Mouse (Mus musculus): ENCODE measurements around the gene Dusp15. TPM values are rescaled to one million over a fixed set of nuclear protein-coding genes. Genes with fewer than 3 reads are reported as not detected.

Gene Dusp15
- total RNA-seq, 1 experiment, result 0.31 TPM

GRCm38 (mm10) chr2:152944013-152944412, 7.5 kb downstream of the Dusp15 start:
- no peak for DNase-seq (ENCODE audit: low read depth, low spot score)
- H3K36me3 ChIP-seq (ENCODE audit: control insufficient read depth, insufficient read depth, low read length, poor library complexity, severe bottlenecking), result no peaks in the 10 kb centered on the region
- in situ Hi-C loops (cut with MboI; ENCODE audit: low sequenced_read_pairs in 2 of 2, unreplicated experiment in 2 of 2), result no loop called here

DNA sequence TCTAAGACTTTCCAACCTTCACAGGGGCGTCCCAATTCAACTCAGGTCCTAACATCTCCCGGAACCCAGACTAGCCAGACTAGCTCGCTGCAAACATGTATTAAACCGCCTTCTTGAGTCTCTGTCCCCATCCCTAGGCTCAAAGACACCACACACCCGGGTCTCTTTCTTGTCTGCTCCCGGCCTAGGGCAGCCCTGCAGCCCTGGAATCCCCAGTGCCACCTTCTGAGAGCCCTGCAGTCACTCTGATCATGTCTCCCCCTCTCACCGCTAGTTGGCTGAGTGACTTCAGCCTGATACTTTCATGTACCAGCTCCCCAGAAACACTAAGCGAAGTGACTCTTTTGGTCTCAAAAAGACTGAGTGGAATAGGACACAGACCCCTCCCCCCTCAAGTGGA, 7.9 kb downstream of the Dusp15 start:
- H3K27ac ChIP-seq (ENCODE audit: insufficient read depth, low read depth, low read length, poor library complexity, severe bottlenecking), result no peak overlapping the region
- no peak for DNase-seq (ENCODE audit: low read depth, low spot score)
- no peaks in the 10 kb centered on the region for H3K36me3 ChIP-seq (ENCODE audit: control insufficient read depth, insufficient read depth, low read length, poor library complexity, severe bottlenecking)
- H3K9me3 ChIP-seq (ENCODE audit: control insufficient read depth, insufficient read depth, low read depth, low read length), result no peaks in the 10 kb centered on the region
- in situ Hi-C loops (cut with MboI; ENCODE audit: low sequenced_read_pairs in 2 of 2, unreplicated experiment in 2 of 2), result no loop called here
- peak overlapping the region; percentile 44 to 57; a peak in 2 of 4 replicates for H3K4me3 ChIP-seq (ENCODE audit: insufficient read depth in 1 of 2, low read depth in 1 of 2, low read length in 2 of 2, poor library complexity in 1 of 2, severe bottlenecking in 1 of 2)
- no peaks in the 10 kb centered on the region for H3K4me1 ChIP-seq (ENCODE audit: control insufficient read depth in 2 of 2, insufficient read depth in 2 of 2, low read length in 2 of 2, poor library complexity in 1 of 2)
- H3K9ac ChIP-seq (ENCODE audit: insufficient read depth, low read depth, low read length, poor library complexity, severe bottlenecking), result no peak overlapping the region
- no peak for TF ChIP-seq ZNF384 (IDR thresholded peaks at IDR 0.05; ENCODE audit: low read depth, low read length)
- TF ChIP-seq ZC3H11A (IDR thresholded peaks at IDR 0.05; ENCODE audit: borderline replicate concordance, low read depth, low read length), result no peak
- no peak for TF ChIP-seq MAFK (IDR thresholded peaks at IDR 0.05; ENCODE audit: insufficient read depth, low read depth, low read length)
- TF ChIP-seq HCFC1 (IDR thresholded peaks at IDR 0.05; ENCODE audit: borderline replicate concordance, insufficient read depth, low read length), result no peak
- TF ChIP-seq CHD2 (IDR thresholded peaks at IDR 0.05; ENCODE audit: low read depth, low read length), result no peak

More at GRCm38 (mm10) chr2:152944013-152944412, 7.5 kb downstream of the Dusp15 start:
- H3K9ac ChIP-seq (ENCODE audit: insufficient read depth, low read depth, low read length, poor library complexity, severe bottlenecking), result no peak overlapping the region
- H3K4me3 ChIP-seq (ENCODE audit: insufficient read depth in 1 of 2, low read depth in 1 of 2, low read length in 2 of 2, poor library complexity in 1 of 2, severe bottlenecking in 1 of 2), result no peak overlapping the region
- H3K9me3 ChIP-seq (ENCODE audit: control insufficient read depth, insufficient read depth, low read depth, low read length), result no peaks in the 10 kb centered on the region
- H3K27ac ChIP-seq (ENCODE audit: insufficient read depth, low read depth, low read length, poor library complexity, severe bottlenecking), result no peak overlapping the region
- H3K4me1 ChIP-seq (ENCODE audit: control insufficient read depth in 2 of 2, insufficient read depth in 2 of 2, low read length in 2 of 2, poor library complexity in 1 of 2), result no peaks in the 10 kb centered on the region
- no peak for TF ChIP-seq ZC3H11A (IDR thresholded peaks at IDR 0.05; ENCODE audit: borderline replicate concordance, low read depth, low read length)
- no peak for TF ChIP-seq ZNF384 (IDR thresholded peaks at IDR 0.05; ENCODE audit: low read depth, low read length)
- no peak for TF ChIP-seq HCFC1 (IDR thresholded peaks at IDR 0.05; ENCODE audit: borderline replicate concordance, insufficient read depth, low read length)
- TF ChIP-seq CHD2 (IDR thresholded peaks at IDR 0.05; ENCODE audit: low read depth, low read length), result no peak
- TF ChIP-seq MAFK (IDR thresholded peaks at IDR 0.05; ENCODE audit: insufficient read depth, low read depth, low read length), result no peak

DNA sequence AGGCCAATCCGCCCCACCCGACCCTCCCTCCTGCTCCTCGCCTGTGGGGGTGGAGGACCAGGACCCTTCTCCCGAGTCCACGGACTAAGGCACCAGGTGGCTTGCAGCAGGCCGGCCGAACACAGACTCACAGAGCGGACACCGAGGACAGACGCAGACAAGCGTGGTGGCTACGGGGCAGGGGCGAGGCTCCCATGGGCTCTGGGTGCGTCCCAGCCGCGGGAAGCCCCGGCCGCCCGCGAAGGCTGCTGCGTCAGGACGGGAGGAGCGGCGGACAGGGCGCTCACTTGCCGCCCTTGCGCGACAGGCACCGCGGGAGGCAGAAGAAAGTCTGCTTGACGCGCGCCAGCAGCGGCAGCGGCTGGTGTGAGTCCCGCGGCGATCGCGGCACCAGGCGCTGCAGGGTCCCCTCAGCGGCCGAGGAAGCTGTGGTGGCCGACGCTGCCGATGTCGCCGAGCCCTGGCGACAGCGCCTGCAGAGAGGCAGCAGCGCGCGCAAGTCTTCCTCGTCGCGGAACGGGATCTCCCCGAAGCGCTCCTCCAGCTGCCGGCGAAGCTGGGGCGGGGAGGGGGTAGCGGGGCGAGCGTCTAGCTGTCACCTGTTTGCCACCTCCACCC, 8.5 kb downstream of the Dusp15 start:
- no peak overlapping the region for H3K27ac ChIP-seq (ENCODE audit: insufficient read depth, low read depth, low read length, poor library complexity, severe bottlenecking)
- in situ Hi-C loops (cut with MboI; ENCODE audit: low sequenced_read_pairs in 2 of 2, unreplicated experiment in 2 of 2), result no loop called here
- 0 out of 2 replicates have a peak overlapping the region, but pooled peaks have one; percentile 22 for H3K9ac ChIP-seq (ENCODE audit: insufficient read depth, low read depth, low read length, poor library complexity, severe bottlenecking)
- H3K36me3 ChIP-seq (ENCODE audit: control insufficient read depth, insufficient read depth, low read length, poor library complexity, severe bottlenecking), result no peaks in the 10 kb centered on the region
- H3K4me1 ChIP-seq (ENCODE audit: control insufficient read depth in 2 of 2, insufficient read depth in 2 of 2, low read length in 2 of 2, poor library complexity in 1 of 2), result no peaks in the 10 kb centered on the region
- H3K9me3 ChIP-seq (ENCODE audit: control insufficient read depth, insufficient read depth, low read depth, low read length), result no peaks in the 10 kb centered on the region
- TF ChIP-seq HCFC1 (IDR thresholded peaks at IDR 0.05; ENCODE audit: borderline replicate concordance, insufficient read depth, low read length) (no peak), ZNF384 (IDR thresholded peaks at IDR 0.05; ENCODE audit: low read depth, low read length) (no peak), CHD2 (IDR thresholded peaks at IDR 0.05; ENCODE audit: low read depth, low read length) (no peak), ZC3H11A (IDR thresholded peaks at IDR 0.05; ENCODE audit: borderline replicate concordance, low read depth, low read length) (no peak), MAFK (IDR thresholded peaks at IDR 0.05; ENCODE audit: insufficient read depth, low read depth, low read length) (no peak)
- peak overlapping the region; percentile 44 to 57; a peak in 3 of 4 replicates for H3K4me3 ChIP-seq (ENCODE audit: insufficient read depth in 1 of 2, low read depth in 1 of 2, low read length in 2 of 2, poor library complexity in 1 of 2, severe bottlenecking in 1 of 2)
- DNase-seq (ENCODE audit: low read depth, low spot score), result no peak

DNA sequence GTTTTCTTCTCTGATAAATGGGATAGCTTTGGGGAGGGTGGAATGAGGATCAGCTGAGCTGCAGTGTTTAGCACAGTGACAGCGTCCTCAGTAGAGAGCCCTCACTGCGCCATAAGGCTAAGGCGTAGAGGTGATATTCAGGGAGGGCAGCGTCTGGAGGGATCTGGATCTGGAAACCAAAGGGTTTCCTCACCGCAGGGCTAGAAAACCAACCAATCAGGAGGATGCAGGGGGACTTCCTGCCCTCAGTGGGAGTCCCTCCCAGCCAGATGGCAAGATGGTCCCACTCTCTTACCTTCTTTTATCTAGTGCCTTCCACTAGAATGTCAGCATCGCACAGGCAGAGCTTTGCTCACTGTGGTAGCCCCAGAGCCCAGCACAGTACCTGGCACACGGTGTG, 9.7 kb downstream of the Dusp15 start:
- H3K4me3 ChIP-seq (ENCODE audit: insufficient read depth in 1 of 2, low read depth in 1 of 2, low read length in 2 of 2, poor library complexity in 1 of 2, severe bottlenecking in 1 of 2), result no peak overlapping the region
- H3K9me3 ChIP-seq (ENCODE audit: control insufficient read depth, insufficient read depth, low read depth, low read length), result no peaks in the 10 kb centered on the region
- H3K4me1 ChIP-seq (ENCODE audit: control insufficient read depth in 2 of 2, insufficient read depth in 2 of 2, low read length in 2 of 2, poor library complexity in 1 of 2), result no peaks in the 10 kb centered on the region
- no peak for TF ChIP-seq ZC3H11A (IDR thresholded peaks at IDR 0.05; ENCODE audit: borderline replicate concordance, low read depth, low read length)
- no peak for TF ChIP-seq CHD2 (IDR thresholded peaks at IDR 0.05; ENCODE audit: low read depth, low read length)
- TF ChIP-seq HCFC1 (IDR thresholded peaks at IDR 0.05; ENCODE audit: borderline replicate concordance, insufficient read depth, low read length), result no peak
- H3K9ac ChIP-seq (ENCODE audit: insufficient read depth, low read depth, low read length, poor library complexity, severe bottlenecking), result no peak overlapping the region
- in situ Hi-C loops (cut with MboI; ENCODE audit: low sequenced_read_pairs in 2 of 2, unreplicated experiment in 2 of 2), result no loop called here
- no peak for DNase-seq (ENCODE audit: low read depth, low spot score)
- H3K36me3 ChIP-seq (ENCODE audit: control insufficient read depth, insufficient read depth, low read length, poor library complexity, severe bottlenecking), result no peaks in the 10 kb centered on the region
- H3K27ac ChIP-seq (ENCODE audit: insufficient read depth, low read depth, low read length, poor library complexity, severe bottlenecking), result no peak overlapping the region
